Mouse (Mus musculus) E14TG2a.4 (cell line): ENCODE measurements around the gene Tnp1.

Source experiments
- CTCF ChIP-seq: conservative IDR thresholded peaks from 2 replicates; pipeline ENCODE4 v1.5.1; 2014; ENCODE audit warnings: low read length
- NANOG ChIP-seq: IDR thresholded peaks from 2 replicates; pipeline ENCODE4 v1.6.1; 2014; ENCODE audit warnings: borderline replicate concordance, low read length, mixed read lengths
- POU5F1 ChIP-seq: IDR thresholded peaks from 2 replicates; pipeline ENCODE4 v1.6.1; 2014; ENCODE audit warnings: low read length, borderline replicate concordance

DNA sequence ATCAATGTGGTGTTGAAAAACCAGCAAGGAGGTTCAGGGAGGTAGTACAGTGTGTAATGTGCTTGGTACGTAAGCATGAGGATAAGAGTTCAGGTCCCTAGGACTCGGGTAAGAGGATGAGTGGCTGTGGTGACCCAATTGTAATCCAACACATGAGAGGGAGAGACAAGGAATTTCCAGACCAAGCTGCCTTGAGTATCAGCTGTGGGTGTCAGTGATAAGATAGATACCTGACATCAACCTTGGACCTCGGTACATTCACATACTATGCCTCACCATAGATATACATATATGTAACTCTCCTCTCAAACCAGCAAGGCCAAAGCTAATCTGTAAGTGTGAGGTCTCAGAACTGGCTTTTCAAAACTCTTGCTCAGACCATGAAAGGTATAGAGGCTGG, 10.4 kb upstream of the Tnp1 start:
- TF ChIP-seq CTCF (no peak), NANOG (no peak), POU5F1 (no peak)
